Mouse (Mus musculus) CH12.LX (cell line): ENCODE measurements at regions not wholly inside any gene's neighbourhood (a gene's known extent, or its start where the extent isn't known, plus 50 kb on each side); places are given as distances from the start of the nearest gene placed in this dataset.

Experiments used
- DNase-seq: peaks from one replicate; pipeline ENCODE4 v3.0.0-alpha.2; 2013; ENCODE audit errors: extremely low read depth
- H3K27ac ChIP-seq: 2 replicates; pipeline ENCODE4 v1.5.1; 2012; ENCODE audit warnings: low read depth, mild to moderate bottlenecking, control low read depth, moderate library complexity; ENCODE audit not compliant: insufficient read depth
- H3K27me3 ChIP-seq: replicated peaks from 2 replicates; pipeline ENCODE3; 2012; ENCODE audit warnings: inconsistent platforms
- H3K36me3 ChIP-seq, 2 experiments: replicated peaks in 1 of 2; 2 replicates each; pipeline versions ENCODE3 to v1.6.1; 2012; ENCODE audit warnings: inconsistent platforms in 1 of 2, low read length in 1 of 2, mild to moderate bottlenecking in 1 of 2, mixed read lengths in 1 of 2, moderate library complexity in 1 of 2; ENCODE audit not compliant: control insufficient read depth in 1 of 2, insufficient read depth in 1 of 2
- H3K4me1 ChIP-seq, 2 experiments: 2 replicates each; pipeline ENCODE4 v1.6.1; 2012; ENCODE audit warnings: inconsistent platforms in 1 of 2, moderate library complexity in 1 of 2; ENCODE audit not compliant: insufficient read depth in 2 of 2, control insufficient read depth in 1 of 2
- H3K4me2 ChIP-seq: 2 replicates; pipeline ENCODE4 v1.6.1; 2012; ENCODE audit warnings: low read depth, mild to moderate bottlenecking, control low read depth; ENCODE audit not compliant: poor library complexity, insufficient read depth, severe bottlenecking
- H3K4me3 ChIP-seq, 3 experiments: fragments of 150-350 bp in 1 of 3; sonication (generic) in 1 of 3; replicated peaks in 1 of 3; 2 replicates each; pipeline versions ENCODE3 to v1.5.1; 2011 to 2012; ENCODE audit warnings: low read depth in 2 of 3, low read length in 2 of 3, mild to moderate bottlenecking in 2 of 3, moderate library complexity in 2 of 3, control low read depth in 1 of 3, improper control_type of control experiment in 1 of 3, inconsistent platforms in 1 of 3, mixed read lengths in 1 of 3; ENCODE audit not compliant: poor library complexity in 1 of 3
- H3K79me2 ChIP-seq: replicated peaks from 2 replicates; pipeline ENCODE4 v1.6.1; 2012; ENCODE audit warnings: mild to moderate bottlenecking, moderate library complexity; ENCODE audit not compliant: control insufficient read depth, poor library complexity, insufficient read depth, severe bottlenecking; ENCODE audit errors: extremely low read depth
- H3K9ac ChIP-seq: 2 replicates; pipeline ENCODE4 v1.6.1; 2012; ENCODE audit warnings: low read depth, mild to moderate bottlenecking, control low read depth, moderate library complexity; ENCODE audit not compliant: insufficient read depth
- H3K9me3 ChIP-seq: replicated peaks from 2 replicates; pipeline ENCODE3; 2012; ENCODE audit warnings: low read length, inconsistent platforms, mixed read lengths
- CHD2 ChIP-seq: IDR thresholded peaks from 2 replicates; pipeline ENCODE4 v1.6.1; 2011; ENCODE audit warnings: low read length, improper control_type of control experiment
- CTCF ChIP-seq, 2 experiments: IDR thresholded peaks in 1 of 2; conservative IDR thresholded peaks in 1 of 2; 2 replicates each; pipeline ENCODE4 v1.5.1; 2011 to 2012; ENCODE audit warnings: low read depth in 2 of 2, low read length in 2 of 2, improper control_type of control experiment in 1 of 2, inconsistent platforms in 1 of 2, mild to moderate bottlenecking in 1 of 2, moderate library complexity in 1 of 2
- JUN ChIP-seq: IDR thresholded peaks from 2 replicates; pipeline ENCODE4 v1.6.1; 2011; ENCODE audit warnings: low read depth, mild to moderate bottlenecking, low read length, improper control_type of control experiment, moderate library complexity; ENCODE audit not compliant: insufficient read depth
- JUND ChIP-seq: conservative IDR thresholded peaks from 2 replicates; pipeline ENCODE4 v1.6.1; 2011; ENCODE audit warnings: low read depth, low read length, improper control_type of control experiment
- MXI1 ChIP-seq: IDR thresholded peaks from 2 replicates; pipeline ENCODE4 v1.6.1; 2011; ENCODE audit warnings: mild to moderate bottlenecking, low read depth, low read length, improper control_type of control experiment
- NELFE ChIP-seq: IDR thresholded peaks from 2 replicates; pipeline ENCODE4 v1.6.1; 2011; ENCODE audit warnings: low read depth, low read length, improper control_type of control experiment
- PAX5 ChIP-seq: IDR thresholded peaks from 2 replicates; pipeline ENCODE4 v1.6.1; 2012; ENCODE audit warnings: low read length, inconsistent platforms, mixed read lengths
- RAD21 ChIP-seq: IDR thresholded peaks from 2 replicates; pipeline ENCODE4 v1.6.1; 2011; ENCODE audit warnings: low read depth, mild to moderate bottlenecking, low read length, improper control_type of control experiment, moderate library complexity
- SMC3 ChIP-seq: IDR thresholded peaks from 2 replicates; pipeline ENCODE4 v1.6.1; 2011; ENCODE audit warnings: low read depth, low read length, improper control_type of control experiment
- TBP ChIP-seq: conservative IDR thresholded peaks from 2 replicates; pipeline ENCODE4 v1.6.1; 2011; ENCODE audit warnings: low read depth, low read length, improper control_type of control experiment
- USF2 ChIP-seq: conservative IDR thresholded peaks from 2 replicates; pipeline ENCODE4 v1.6.1; 2011; ENCODE audit warnings: low read depth, low read length, improper control_type of control experiment
- ZKSCAN1 ChIP-seq: IDR thresholded peaks from 2 replicates; pipeline ENCODE4 v1.6.1; 2012; ENCODE audit warnings: low read depth, inconsistent platforms, low read length, improper control_type of control experiment, borderline replicate concordance
- ZNF384 ChIP-seq: IDR thresholded peaks from 2 replicates; pipeline ENCODE4 v1.6.1; 2012; ENCODE audit warnings: low read depth, low read length, improper control_type of control experiment, inconsistent platforms
- dilution Hi-C: fragments of 300-500 bp; cut with MboI; formaldehyde crosslinking; loops from 2 replicates; pipeline ENCODE4 v1.14.3; 2020; ENCODE audit warnings: low sequenced_read_pairs; ENCODE audit not compliant: extremely low pct_unique_long_range_greater_than_20kb, extremely low pct_ligation_motif_present
- in situ Hi-C: fragments of 300-500 bp; cut with MboI; formaldehyde crosslinking; loops from 3 replicates; pipeline ENCODE4 v1.14.3; 2019; ENCODE audit warnings: low sequenced_read_pairs, low pct_ligation_motif_present, low pct_unique_long_range_greater_than_20kb, mixed read lengths

DNA sequence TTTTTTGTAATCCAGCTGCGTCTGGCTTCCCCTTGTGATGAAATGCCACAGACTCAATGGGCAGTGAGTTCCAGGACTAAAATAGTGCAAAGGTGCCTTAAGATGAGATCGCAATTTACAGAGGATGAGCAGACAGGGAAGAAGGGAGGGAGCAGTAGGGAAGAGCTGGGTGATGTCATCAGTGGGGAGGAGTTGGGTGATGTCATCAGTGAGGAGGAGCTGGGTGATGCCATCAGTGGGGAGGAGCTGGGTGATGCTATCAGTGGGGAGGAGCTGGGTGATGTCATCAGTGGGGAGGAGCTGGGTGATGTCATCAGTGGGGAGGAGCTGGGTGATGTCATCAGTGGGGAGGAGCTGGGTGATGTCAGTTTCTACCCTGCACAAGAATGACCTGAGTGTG is 84.4 kb upstream of the 4930583I09Rik start:
- dilution Hi-C loops: no loop called here

DNA sequence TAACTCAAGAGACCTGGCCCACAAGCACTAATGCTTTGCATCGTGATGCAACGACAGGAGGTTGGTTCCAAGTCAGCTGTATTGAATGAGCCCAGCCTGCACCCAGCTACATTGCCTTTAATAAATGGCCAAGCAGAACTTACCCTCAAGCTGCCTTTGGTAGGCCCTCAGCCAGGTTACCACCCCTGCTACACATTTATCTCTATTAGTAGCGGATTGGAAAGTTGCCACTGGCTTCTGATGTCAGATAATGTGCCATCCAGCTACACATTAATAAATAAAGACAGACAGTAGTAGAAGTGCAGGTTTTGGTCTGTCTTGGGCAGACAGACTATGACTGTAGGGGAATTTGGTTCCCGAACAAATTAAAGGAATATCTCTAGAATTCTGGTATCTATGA is 82.0 kb upstream of the 4930583I09Rik start:
- H3K9me3 ChIP-seq: no peaks in the 10 kb centered on the region
- dilution Hi-C loops: no loop called here

More for the DNA sequence above, 84.4 kb upstream of the 4930583I09Rik start:
- Histone ChIP-seq H3K27me3 (no peaks in the 10 kb centered on the region), H3K9me3 (no peaks in the 10 kb centered on the region), H3K27ac (no peak overlapping the region), H3K36me3 (no peaks in the 10 kb centered on the region), H3K79me2 (no peaks in the 10 kb centered on the region), H3K4me3 (no peak overlapping the region), H3K4me2 (no peak overlapping the region), H3K4me1 (no peaks in the 10 kb centered on the region), H3K9ac (no peak overlapping the region)
- DNase-seq: peak; percentile 50
- in situ Hi-C loops: no loop called here
- TF ChIP-seq JUND (peak; percentile 48; the same call in 1 of the 2 replicates), JUN (peak; percentile 26; the same call in 1 of the 2 replicates), CHD2 (no peak)

DNA sequence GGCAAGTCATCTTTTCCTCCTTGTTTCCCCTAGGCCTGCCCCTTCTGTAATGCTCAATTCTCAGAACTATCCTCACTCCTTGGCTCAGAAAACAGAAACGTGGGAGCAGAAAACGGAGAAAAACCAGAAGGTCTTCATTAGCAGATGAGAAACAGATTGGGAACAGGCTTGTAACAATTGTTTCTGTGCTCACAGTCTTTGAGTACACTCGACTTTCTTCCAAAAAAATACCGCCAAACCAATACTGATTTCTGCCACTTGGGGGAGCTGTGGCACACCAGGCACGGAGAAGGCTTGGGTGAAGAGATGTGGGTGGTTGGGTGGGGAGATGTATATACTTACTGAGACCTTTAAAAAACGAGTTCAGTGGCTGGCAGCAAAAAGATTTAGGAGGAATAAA is 80.8 kb upstream of the 4930583I09Rik start:
- in situ Hi-C loops (no loop called here), dilution Hi-C loops (no loop called here)
- Histone ChIP-seq H3K4me3 (no peak overlapping the region), H3K27me3 (no peaks in the 10 kb centered on the region), H3K27ac (no peak overlapping the region), H3K9me3 (no peaks in the 10 kb centered on the region), H3K79me2 (no peaks in the 10 kb centered on the region), H3K4me2 (no peak overlapping the region), H3K4me1 (no peaks in the 10 kb centered on the region), H3K9ac (no peak overlapping the region), H3K36me3 (no peaks in the 10 kb centered on the region)
- DNase-seq: no peak
- TF ChIP-seq SMC3 (peak; percentile 40), NELFE (no peak), CTCF (conservative IDR thresholded peaks at IDR 0.05 in 1 of 2, IDR thresholded peaks at IDR 0.05 in 1 of 2; ENCODE audit: low read depth in 2 of 2, low read length in 2 of 2) (peak; percentile 27 to 65; a peak in 3 of 4 replicates), RAD21 (peak; percentile 48)

More for the DNA sequence above, 82.0 kb upstream of the 4930583I09Rik start:
- no peak for TF ChIP-seq ZKSCAN1
- TF ChIP-seq TBP: no peak
- TF ChIP-seq PAX5: no peak
- TF ChIP-seq JUN: no peak
- TF ChIP-seq ZNF384: no peak
- no peak for TF ChIP-seq CHD2
- TF ChIP-seq MXI1: no peak
- TF ChIP-seq USF2: no peak
- TF ChIP-seq, all 38 proteins: peak for 0
- no peak overlapping the region for H3K9ac ChIP-seq
- no peaks in the 10 kb centered on the region for H3K4me1 ChIP-seq
- no peak overlapping the region for H3K4me3 ChIP-seq
- no peaks in the 10 kb centered on the region for H3K36me3 ChIP-seq
- no peaks in the 10 kb centered on the region for H3K79me2 ChIP-seq
- in situ Hi-C loops: no loop called here
- no peak overlapping the region for H3K27ac ChIP-seq
- no peaks in the 10 kb centered on the region for H3K27me3 ChIP-seq
- no peak overlapping the region for H3K4me2 ChIP-seq
- no peak for DNase-seq
